Comparison of ENCODE assay signal across 10 mouse cellular contexts in genomic region chr12:72973161-72973560, GRCm38 (mm10). TPM values are rescaled to one million over a fixed set of nuclear protein-coding genes. Genes with fewer than 3 reads are reported as not detected.
DNase-seq lines count a peak whose midpoint lies in the region; ATAC-seq and TF ChIP-seq lines count a peak whose summit lies in the region.
"Had no signal": no experiment of that assay in that cellular context is flagged by ENCODE, and none has a peak within 500 bp of the region (broad histone marks: within the 10 kb centered on the region; RNA-seq: fewer than 3 reads in every experiment).

No protein-coding gene starts in this region.

- TF ChIP-seq POLR2A in spleen, adult 2 months (IDR thresholded peaks at IDR 0.05; ENCODE audit: low read depth, low read length) = no peak

- TF ChIP-seq CTCF in spleen, adult 2 months (IDR thresholded peaks at IDR 0.05; ENCODE audit: extremely low read depth, insufficient read depth, insufficient read length, insufficient replicate concordance) = 0 out of 2 replicates have a peak, but pooled peaks have one; percentile 14
- peak; percentile 66 for TF ChIP-seq CTCF in liver, postnatal 0 days (IDR thresholded peaks at IDR 0.05; ENCODE audit: low read depth)

- 7% methylated on average over 6 of the region's 6 CpGs for WGBS in spleen, adult 2 months
- 4% methylated on average over 6 of the region's 6 CpGs for WGBS in liver, postnatal 0 days (ENCODE audit: insufficient replicate concordance)

- no peak for ATAC-seq in liver, postnatal 0 days

- no peaks in the 10 kb centered on the region for H3K4me1 ChIP-seq in spleen, adult 2 months (ENCODE audit: control insufficient read depth, insufficient read depth, insufficient read length)
- H3K4me1 ChIP-seq in liver, postnatal 0 days (ENCODE audit: insufficient read depth) = 0 out of 2 replicates have a peak, but pooled peaks cover 3% of the 10 kb centered on the region

- no peak overlapping the region for H3K4me3 ChIP-seq in spleen, adult 2 months (ENCODE audit: extremely low read depth, insufficient read depth, insufficient read length)
- no peak overlapping the region for H3K4me3 ChIP-seq in liver, postnatal 0 days (ENCODE audit: low read depth, low read length)
- H3K4me3 ChIP-seq: heart, embryonic 15.5 days had no signal

- no peak overlapping the region for H3K4me2 ChIP-seq in liver, postnatal 0 days (ENCODE audit: low read depth, low read length)
- H3K4me2 ChIP-seq: heart, embryonic 15.5 days had no signal

- peak; percentile 42 to 43 for DNase-seq in cerebellum, adult 18-20 months
- DNase-seq in cerebellum, adult 11-12 months = no peak
- DNase-seq in spleen, adult 2 months (ENCODE audit: low read depth in 1 of 2, low spot score in 2 of 2) = peak in 1 of 2 experiments; percentile 12
- no peak for DNase-seq in spleen, adult 12 weeks (ENCODE audit: low spot score)
- peak; percentile 11 to 45 for DNase-seq in cerebellum, postnatal 36 days
- peak; percentile 71 for DNase-seq in kidney, postnatal 10 days
- DNase-seq in liver, postnatal 0 days = peak; percentile 27
- peak; percentile 4 for DNase-seq in telencephalon, adult 2 months (ENCODE audit: low read depth, low spot score)

- H3K27me3 ChIP-seq in spleen, adult 2 months (ENCODE audit: control insufficient read depth, insufficient read depth, low read length) = no peaks in the 10 kb centered on the region
- H3K27me3 ChIP-seq in liver, postnatal 0 days (ENCODE audit: insufficient read depth, low read length) = 0 out of 2 replicates have a peak, but pooled peaks cover 3% of the 10 kb centered on the region

- no peaks in the 10 kb centered on the region for H3K9me3 ChIP-seq in liver, postnatal 0 days (ENCODE audit: low read length)
- H3K9me3 ChIP-seq: heart, embryonic 15.5 days had no signal

- H3K27ac ChIP-seq in spleen, adult 2 months (ENCODE audit: insufficient read depth, low read length) = no peak overlapping the region
- no peak overlapping the region for H3K27ac ChIP-seq in liver, postnatal 0 days (ENCODE audit: low read depth)
- H3K27ac ChIP-seq: heart, embryonic 15.5 days had no signal

- TF ChIP-seq EP300 in liver, postnatal 0 days (IDR thresholded peaks at IDR 0.05; ENCODE audit: low read depth) = no peak

- H3K9ac ChIP-seq in liver, postnatal 0 days (replicated peaks) = no peak overlapping the region
- H3K9ac ChIP-seq: heart, embryonic 15.5 days had no signal

- H3K36me3 ChIP-seq in spleen, adult 2 months (ENCODE audit: control insufficient read depth, insufficient read depth, low read length) = no peaks in the 10 kb centered on the region
- no peaks in the 10 kb centered on the region for H3K36me3 ChIP-seq in liver, postnatal 0 days (replicated peaks; ENCODE audit: insufficient read depth, low read length)
- H3K36me3 ChIP-seq: heart, embryonic 15.5 days had no signal

RNA-seq across cellular contexts. Expression of gene 4930447C04Rik, which starts 32.6 kb away (rescaled TPM):
- polyA plus RNA-seq in spleen, adult 2 months (2012; rRNA removed) = not detected in 2 replicates
- polyA plus RNA-seq in liver, postnatal 0 days (2015; fragmentation: Nextera tagmentation; extraction: Ambion mirVana) = 0.07 and 0.14 TPM in 2 replicates

RNA-seq across cellular contexts. Expression of gene Six6, which starts 33.5 kb away (rescaled TPM):
- polyA plus RNA-seq in spleen, adult 2 months (2012; rRNA removed) = not detected in 2 replicates
- not detected in 2 replicates for polyA plus RNA-seq in liver, postnatal 0 days (2015; fragmentation: Nextera tagmentation; extraction: Ambion mirVana)
- polyA plus RNA-seq: heart, embryonic 15.5 days; neural tube, embryonic 14.5 days had no signal

Comparison
In these comparisons a context has a peak if more than half of its experiments do, and no peak if none do; other contexts are left out.
1. DNase-seq: peak in cerebellum, adult 18-20 months (2 of 2), cerebellum, postnatal 36 days (2 of 2), kidney, postnatal 10 days (single experiment), liver, postnatal 0 days (single experiment) and telencephalon, adult 2 months (single experiment); none in cerebellum, adult 11-12 months (single experiment) and spleen, adult 12 weeks (single experiment).